Mouse (Mus musculus) E14TG2a.4 (cell line): ENCODE measurements around the gene Gfi1b.

Source experiments
- H3K27me3 ChIP-seq: 2 replicates; pipeline ENCODE4 v1.6.1; 2014; ENCODE audit warnings: low read length, control low read depth; ENCODE audit not compliant: insufficient read depth
- H3K36me3 ChIP-seq: 2 replicates; pipeline ENCODE4 v1.6.1; 2014; ENCODE audit warnings: low read length, control low read depth; ENCODE audit not compliant: insufficient read depth
- H3K4me1 ChIP-seq: replicated peaks from 2 replicates; pipeline ENCODE4 v1.6.1; 2014; ENCODE audit warnings: low read depth, low read length, control low read depth
- H3K4me3 ChIP-seq: replicated peaks from 2 replicates; pipeline ENCODE4 v1.5.1; 2014; ENCODE audit warnings: mild to moderate bottlenecking, low read length
- H3K9me3 ChIP-seq: 2 replicates; pipeline ENCODE4 v1.6.1; 2014; ENCODE audit warnings: low read length, control low read depth
- CTCF ChIP-seq: conservative IDR thresholded peaks from 2 replicates; pipeline ENCODE4 v1.5.1; 2014; ENCODE audit warnings: low read length
- NANOG ChIP-seq: IDR thresholded peaks from 2 replicates; pipeline ENCODE4 v1.6.1; 2014; ENCODE audit warnings: borderline replicate concordance, low read length, mixed read lengths
- POU5F1 ChIP-seq: IDR thresholded peaks from 2 replicates; pipeline ENCODE4 v1.6.1; 2014; ENCODE audit warnings: low read length, borderline replicate concordance

Gfi1b gene

GRCm38 (mm10) chr2:28641435-28641941, 19.7 kb upstream of the Gfi1b start:
- H3K36me3 ChIP-seq, result no peaks in the 10 kb centered on the region
- peaks cover 3% of the 10 kb centered on the region; the same call in 1 of the 2 replicates for H3K27me3 ChIP-seq
- H3K9me3 ChIP-seq, result no peaks in the 10 kb centered on the region
- peak overlapping the region; percentile 98 for H3K4me3 ChIP-seq
- TF ChIP-seq NANOG (no peak), POU5F1 (no peak), CTCF (no peak)
- peaks cover 44% of the 10 kb centered on the region for H3K4me1 ChIP-seq

- peaks cover 3% of the 10 kb centered on the region; the same call in 1 of the 2 replicates for H3K27me3 ChIP-seq
- peak within 1 kb of the TSS; percentile 98 for H3K4me3 ChIP-seq
- TF ChIP-seq POU5F1, result no peak
- no peak for TF ChIP-seq NANOG
- TF ChIP-seq CTCF, result no peak
- no peaks in the 10 kb centered on the region for H3K9me3 ChIP-seq
- H3K36me3 ChIP-seq, result no peaks in the 10 kb centered on the region
- H3K4me1 ChIP-seq, result peaks cover 44% of the 10 kb centered on the region
These were observed 19.0 kb upstream of the Gfi1b start, which contains the start of gene Tsc1 for GRCm38 (mm10) chr2:28640461-28641424. Gene Tsc1 (plus strand): TSS chr2:28641228.

GRCm38 (mm10) chr2:28639794-28640193, 18.0 kb upstream of the Gfi1b start:
- Histone ChIP-seq H3K4me1 (peaks cover 44% of the 10 kb centered on the region), H3K27me3 (peaks cover 3% of the 10 kb centered on the region; the same call in 1 of the 2 replicates), H3K4me3 (no peak overlapping the region), H3K36me3 (no peaks in the 10 kb centered on the region), H3K9me3 (no peaks in the 10 kb centered on the region)
- peak; percentile 53 for TF ChIP-seq CTCF
- TF ChIP-seq POU5F1, result no peak
- TF ChIP-seq NANOG, result no peak

GRCm38 (mm10) chr2:28638886-28639285, 17.1 kb upstream of the Gfi1b start:
- peaks cover 3% of the 10 kb centered on the region; the same call in 1 of the 2 replicates for H3K27me3 ChIP-seq
- no peaks in the 10 kb centered on the region for H3K36me3 ChIP-seq
- H3K4me3 ChIP-seq, result peak overlapping the region; percentile 60
- H3K9me3 ChIP-seq, result no peaks in the 10 kb centered on the region
- TF ChIP-seq POU5F1 (no peak), NANOG (no peak), CTCF (no peak)
- H3K4me1 ChIP-seq, result peaks cover 44% of the 10 kb centered on the region

GRCm38 (mm10) chr2:28638352-28638751, 16.6 kb upstream of the Gfi1b start:
- no peak for TF ChIP-seq CTCF
- TF ChIP-seq POU5F1, result no peak
- TF ChIP-seq NANOG, result no peak
- Histone ChIP-seq H3K36me3 (no peaks in the 10 kb centered on the region), H3K9me3 (no peaks in the 10 kb centered on the region), H3K4me1 (peaks cover 44% of the 10 kb centered on the region), H3K27me3 (peaks cover 5% of the 10 kb centered on the region), H3K4me3 (peak overlapping the region; percentile 60)

- Histone ChIP-seq H3K9me3 (no peaks in the 10 kb centered on the region), H3K4me3 (no peak overlapping the region), H3K4me1 (peaks cover 39% of the 10 kb centered on the region), H3K27me3 (peaks cover 5% of the 10 kb centered on the region), H3K36me3 (no peaks in the 10 kb centered on the region)
- TF ChIP-seq NANOG (no peak), POU5F1 (no peak), CTCF (no peak)
These were observed 15.5 kb upstream of the Gfi1b start for GRCm38 (mm10) chr2:28637106-28637845.

GRCm38 (mm10) chr2:28635199-28635598, 13.4 kb upstream of the Gfi1b start:
- no peaks in the 10 kb centered on the region for H3K36me3 ChIP-seq
- no peak overlapping the region for H3K4me3 ChIP-seq
- no peaks in the 10 kb centered on the region for H3K9me3 ChIP-seq
- TF ChIP-seq POU5F1, result no peak
- TF ChIP-seq NANOG, result no peak
- no peak for TF ChIP-seq CTCF
- H3K4me1 ChIP-seq, result peaks cover 29% of the 10 kb centered on the region
- peaks cover 11% of the 10 kb centered on the region for H3K27me3 ChIP-seq

GRCm38 (mm10) chr2:28633136-28633535, 11.4 kb upstream of the Gfi1b start:
- peaks cover 8% of the 10 kb centered on the region for H3K4me1 ChIP-seq
- TF ChIP-seq CTCF (no peak), NANOG (no peak), POU5F1 (no peak)
- no peaks in the 10 kb centered on the region for H3K9me3 ChIP-seq
- H3K4me3 ChIP-seq, result no peak overlapping the region
- H3K27me3 ChIP-seq, result peaks cover 11% of the 10 kb centered on the region
- no peaks in the 10 kb centered on the region for H3K36me3 ChIP-seq
